Mouse (Mus musculus): ENCODE results near the gene Eftud2. TPM values are rescaled to one million over a fixed set of nuclear protein-coding genes. Genes with fewer than 3 reads are reported as not detected.

Gene Eftud2
- total and polyA plus RNA-seq, 3 experiments = 135 to 403 (median 216) TPM

DNA sequence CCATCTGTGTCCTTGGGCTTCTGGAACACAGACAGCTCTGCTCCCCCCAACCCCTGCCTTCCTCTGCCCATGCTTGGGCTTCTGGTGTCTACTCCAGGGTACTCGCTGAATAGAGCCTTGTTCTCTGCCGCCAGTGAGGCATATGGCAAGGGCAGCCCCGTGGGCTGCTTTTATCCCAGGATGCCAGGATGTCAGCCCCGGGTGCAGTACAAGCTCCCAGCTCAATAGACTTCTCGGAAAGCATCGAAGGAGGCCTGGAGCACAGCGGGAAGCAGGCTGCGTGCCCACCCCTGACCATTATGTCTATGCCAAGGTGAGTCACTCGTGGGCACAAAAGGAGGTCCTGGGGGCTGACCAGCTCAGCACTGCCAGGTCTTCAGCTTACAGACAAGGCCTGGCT is 17.6 kb upstream of the Eftud2 start:
- H3K4me3 ChIP-seq (replicated peaks in 1 of 3; ENCODE audit: low read depth in 2 of 3, low read length in 2 of 3, poor library complexity in 1 of 3) = no peak overlapping the region
- no peak overlapping the region for H3K27ac ChIP-seq (ENCODE audit: insufficient read depth, low read depth)
- TF ChIP-seq MYC (IDR thresholded peaks at IDR 0.05; ENCODE audit: low read depth, low read length) (no peak), NELFE (IDR thresholded peaks at IDR 0.05; ENCODE audit: low read depth, low read length) (no peak), MAX (IDR thresholded peaks at IDR 0.05; ENCODE audit: low read length) (no peak), ZMIZ1 (IDR thresholded peaks at IDR 0.05; ENCODE audit: low read depth, low read length) (no peak)
- no peaks in the 10 kb centered on the region for H3K9me3 ChIP-seq (replicated peaks; ENCODE audit: low read length)
- H3K9ac ChIP-seq (ENCODE audit: insufficient read depth, low read depth) = no peak overlapping the region
- H3K4me1 ChIP-seq (ENCODE audit: control insufficient read depth in 1 of 2, insufficient read depth in 2 of 2) = peaks cover 3 to 11% of the 10 kb centered on the region in 2 experiments; a peak in 3 of 4 replicates
- in situ Hi-C loops (cut with MboI; ENCODE audit: low pct_ligation_motif_present, low pct_unique_long_range_greater_than_20kb, low sequenced_read_pairs) = loop anchor here (5.0 kb wide), 2 partner anchors 34 to 94 kb away; no protein-coding TSS in a partner anchor
- H3K4me2 ChIP-seq (ENCODE audit: insufficient read depth, low read depth, poor library complexity, severe bottlenecking) = no peak overlapping the region
- H3K27me3 ChIP-seq (replicated peaks) = peaks cover 53% of the 10 kb centered on the region
- H3K79me2 ChIP-seq (replicated peaks; ENCODE audit: control insufficient read depth, extremely low read depth, insufficient read depth, poor library complexity, severe bottlenecking) = no peaks in the 10 kb centered on the region
- dilution Hi-C loops (cut with MboI; ENCODE audit: extremely low pct_ligation_motif_present, extremely low pct_unique_long_range_greater_than_20kb, low sequenced_read_pairs) = no loop called here
- peaks cover 0 to 4% of the 10 kb centered on the region in 2 experiments for H3K36me3 ChIP-seq (replicated peaks in 1 of 2; ENCODE audit: control insufficient read depth in 1 of 2, insufficient read depth in 1 of 2, low read length in 1 of 2)
- DNase-seq (ENCODE audit: extremely low read depth) = no peak

DNA sequence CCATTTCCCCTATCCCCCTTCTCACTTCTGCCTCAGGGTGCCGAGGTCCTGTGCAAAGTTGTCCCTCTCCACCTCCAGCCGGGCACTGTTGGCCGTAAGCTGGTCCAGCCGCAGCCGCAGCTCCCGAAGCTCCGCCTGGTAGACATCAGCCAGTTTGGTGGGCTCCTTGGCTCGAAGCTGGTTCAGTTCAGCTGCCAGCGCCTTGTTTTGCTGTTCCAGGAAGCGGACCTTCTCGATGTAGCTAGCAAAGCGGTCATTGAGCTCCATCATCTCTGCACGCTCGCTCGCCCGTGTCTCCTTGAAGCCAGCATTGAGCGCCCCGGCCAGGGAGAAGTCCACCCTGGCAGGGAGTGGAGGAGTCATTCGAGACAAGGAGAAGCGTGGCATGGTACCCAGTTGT is 15.9 kb upstream of the Eftud2 start:
- H3K9me3 ChIP-seq (replicated peaks; ENCODE audit: low read length) = no peaks in the 10 kb centered on the region
- no peak overlapping the region for H3K27ac ChIP-seq (ENCODE audit: insufficient read depth, low read depth)
- peaks cover 66% of the 10 kb centered on the region for H3K27me3 ChIP-seq (replicated peaks)
- no peak overlapping the region for H3K4me2 ChIP-seq (ENCODE audit: insufficient read depth, low read depth, poor library complexity, severe bottlenecking)
- no peak for DNase-seq (ENCODE audit: extremely low read depth)
- TF ChIP-seq BHLHE40 (IDR thresholded peaks at IDR 0.05; ENCODE audit: low read depth, low read length) = no peak
- TF ChIP-seq SIN3A (IDR thresholded peaks at IDR 0.05; ENCODE audit: low read length) = no peak
- no peak for TF ChIP-seq CHD2 (IDR thresholded peaks at IDR 0.05; ENCODE audit: low read length)
- TF ChIP-seq UBTF (IDR thresholded peaks at IDR 0.05; ENCODE audit: low read depth, low read length) = no peak
- no peak for TF ChIP-seq MEF2A (IDR thresholded peaks at IDR 0.05; ENCODE audit: borderline replicate concordance, low read depth, low read length)
- TF ChIP-seq MXI1 (IDR thresholded peaks at IDR 0.05; ENCODE audit: low read depth, low read length) = no peak
- TF ChIP-seq NELFE (IDR thresholded peaks at IDR 0.05; ENCODE audit: low read depth, low read length) = no peak
- no peak for TF ChIP-seq USF1 (IDR thresholded peaks at IDR 0.05; ENCODE audit: low read depth, low read length)
- no peak for TF ChIP-seq JUN (IDR thresholded peaks at IDR 0.05; ENCODE audit: insufficient read depth, low read depth, low read length)
- TF ChIP-seq KAT2A (IDR thresholded peaks at IDR 0.05; ENCODE audit: insufficient replicate concordance, low read length) = no peak
- no peak overlapping the region for H3K4me3 ChIP-seq (replicated peaks in 1 of 3; ENCODE audit: low read depth in 2 of 3, low read length in 2 of 3, poor library complexity in 1 of 3)
- in situ Hi-C loops (cut with MboI; ENCODE audit: low pct_ligation_motif_present, low pct_unique_long_range_greater_than_20kb, low sequenced_read_pairs) = loop anchor here (5.0 kb wide), 2 partner anchors 36 to 96 kb away; no protein-coding TSS in a partner anchor
- dilution Hi-C loops (cut with MboI; ENCODE audit: extremely low pct_ligation_motif_present, extremely low pct_unique_long_range_greater_than_20kb, low sequenced_read_pairs) = no loop called here
- H3K36me3 ChIP-seq (replicated peaks in 1 of 2; ENCODE audit: control insufficient read depth in 1 of 2, insufficient read depth in 1 of 2, low read length in 1 of 2) = no peaks in the 10 kb centered on the region
- no peak overlapping the region for H3K9ac ChIP-seq (ENCODE audit: insufficient read depth, low read depth)
- no peaks in the 10 kb centered on the region for H3K79me2 ChIP-seq (replicated peaks; ENCODE audit: control insufficient read depth, extremely low read depth, insufficient read depth, poor library complexity, severe bottlenecking)
- H3K4me1 ChIP-seq (ENCODE audit: control insufficient read depth in 1 of 2, insufficient read depth in 2 of 2) = peaks cover 5 to 17% of the 10 kb centered on the region in 2 experiments

- Histone ChIP-seq H3K36me3 (replicated peaks in 1 of 2; ENCODE audit: control insufficient read depth in 1 of 2, insufficient read depth in 1 of 2, low read length in 1 of 2) (no peaks in the 10 kb centered on the region), H3K4me2 (ENCODE audit: insufficient read depth, low read depth, poor library complexity, severe bottlenecking) (no peak overlapping the region), H3K9ac (ENCODE audit: insufficient read depth, low read depth) (no peak overlapping the region), H3K27me3 (replicated peaks) (peaks cover 69% of the 10 kb centered on the region), H3K4me3 (replicated peaks in 1 of 3; ENCODE audit: low read depth in 2 of 3, low read length in 2 of 3, poor library complexity in 1 of 3) (no peak overlapping the region), H3K9me3 (replicated peaks; ENCODE audit: low read length) (no peaks in the 10 kb centered on the region), H3K27ac (ENCODE audit: insufficient read depth, low read depth) (no peak overlapping the region), H3K4me1 (ENCODE audit: control insufficient read depth in 1 of 2, insufficient read depth in 2 of 2) (peaks cover 5 to 11% of the 10 kb centered on the region in 2 experiments), H3K79me2 (replicated peaks; ENCODE audit: control insufficient read depth, extremely low read depth, insufficient read depth, poor library complexity, severe bottlenecking) (no peaks in the 10 kb centered on the region)
- dilution Hi-C loops (cut with MboI; ENCODE audit: extremely low pct_ligation_motif_present, extremely low pct_unique_long_range_greater_than_20kb, low sequenced_read_pairs) = no loop called here
- DNase-seq (ENCODE audit: extremely low read depth) = no peak
- TF ChIP-seq CHD1 (IDR thresholded peaks at IDR 0.05; ENCODE audit: low read depth, low read length) = no peak
- no peak for TF ChIP-seq CTCF (conservative IDR thresholded peaks at IDR 0.05 in 1 of 2, IDR thresholded peaks at IDR 0.05 in 1 of 2; ENCODE audit: low read depth in 2 of 2, low read length in 2 of 2)
- no peak for TF ChIP-seq POLR2A (IDR thresholded peaks at IDR 0.05; ENCODE audit: low read depth, low read length)
- no peak for TF ChIP-seq USF2 (conservative IDR thresholded peaks at IDR 0.05; ENCODE audit: low read depth, low read length)
- no peak for TF ChIP-seq JUND (conservative IDR thresholded peaks at IDR 0.05; ENCODE audit: low read depth, low read length)
- no peak for TF ChIP-seq ZMIZ1 (IDR thresholded peaks at IDR 0.05; ENCODE audit: low read depth, low read length)
- no peak for TF ChIP-seq KAT2A (IDR thresholded peaks at IDR 0.05; ENCODE audit: insufficient replicate concordance, low read length)
- no peak for TF ChIP-seq MAFK (IDR thresholded peaks at IDR 0.05; ENCODE audit: insufficient replicate concordance, low read length)
- in situ Hi-C loops (cut with MboI; ENCODE audit: low pct_ligation_motif_present, low pct_unique_long_range_greater_than_20kb, low sequenced_read_pairs) = loop anchor here (5.0 kb wide), 2 partner anchors 37 to 97 kb away; no protein-coding TSS in a partner anchor
Observed at GRCm38 (mm10) chr11:102895779-102896178, 15.0 kb upstream of the Eftud2 start.
